Mouse (Mus musculus): ENCODE data around the gene Hunk. TPM values are rescaled to one million over a fixed set of nuclear protein-coding genes. Genes with fewer than 3 reads are reported as not detected.

Hunk gene
- 0.31 TPM in 1 of 2 replicates, not detected in the other for polyA plus RNA-seq (2011; ENCODE audit: insufficient read depth, insufficient read length, low replicate concordance, missing spikeins)

- H3K27ac ChIP-seq (ENCODE audit: control insufficient read depth, insufficient read depth, low read depth, low read length, poor library complexity) = no peak within 1 kb of the TSS
- under 1% methylated on average over 101 of the region's 101 CpGs for WGBS
These were observed at the start of gene Hunk for GRCm38 (mm10) chr16:90385688-90386513. TSS of gene Hunk (plus strand) at chr16:90386013.

GRCm38 (mm10) chr16:90339026-90339425 lies 46.8 kb upstream of the Hunk start:
- Histone ChIP-seq H3K4me3 (replicated peaks; ENCODE audit: control insufficient read depth, low read depth, low read length) (no peak overlapping the region), H3K27ac (ENCODE audit: control insufficient read depth, insufficient read depth, low read depth, low read length, poor library complexity) (no peak overlapping the region), H3K4me1 (ENCODE audit: control insufficient read depth, insufficient read depth, low read length) (no peaks in the 10 kb centered on the region)
- WGBS = 79% methylated on average over 6 of the region's 6 CpGs
- no peak for TF ChIP-seq POLR2A (IDR thresholded peaks at IDR 0.05; ENCODE audit: borderline replicate concordance, control insufficient read depth, low read depth, low read length)
- no peak for TF ChIP-seq CTCF (IDR thresholded peaks at IDR 0.05; ENCODE audit: control insufficient read depth, insufficient read depth, low read length)

More at GRCm38 (mm10) chr16:90385688-90386513, at the start of gene Hunk:
- no peak within 1 kb of the TSS for H3K4me3 ChIP-seq (replicated peaks; ENCODE audit: control insufficient read depth, low read depth, low read length)
- no peaks in the 10 kb centered on the region for H3K4me1 ChIP-seq (ENCODE audit: control insufficient read depth, insufficient read depth, low read length)
- TF ChIP-seq POLR2A (IDR thresholded peaks at IDR 0.05; ENCODE audit: borderline replicate concordance, control insufficient read depth, low read depth, low read length) = no peak
- no peak for TF ChIP-seq CTCF (IDR thresholded peaks at IDR 0.05; ENCODE audit: control insufficient read depth, insufficient read depth, low read length)

- H3K4me1 ChIP-seq (ENCODE audit: control insufficient read depth, insufficient read depth, low read length) = no peaks in the 10 kb centered on the region
- TF ChIP-seq POLR2A (IDR thresholded peaks at IDR 0.05; ENCODE audit: borderline replicate concordance, control insufficient read depth, low read depth, low read length) = no peak
- no peak for TF ChIP-seq CTCF (IDR thresholded peaks at IDR 0.05; ENCODE audit: control insufficient read depth, insufficient read depth, low read length)
- H3K4me3 ChIP-seq (replicated peaks; ENCODE audit: control insufficient read depth, low read depth, low read length) = no peak overlapping the region
- WGBS = 68% methylated on average over 5 of the region's 5 CpGs
- H3K27ac ChIP-seq (ENCODE audit: control insufficient read depth, insufficient read depth, low read depth, low read length, poor library complexity) = no peak overlapping the region
These were observed 44.7 kb upstream of the Hunk start for GRCm38 (mm10) chr16:90341086-90341485.

DNA sequence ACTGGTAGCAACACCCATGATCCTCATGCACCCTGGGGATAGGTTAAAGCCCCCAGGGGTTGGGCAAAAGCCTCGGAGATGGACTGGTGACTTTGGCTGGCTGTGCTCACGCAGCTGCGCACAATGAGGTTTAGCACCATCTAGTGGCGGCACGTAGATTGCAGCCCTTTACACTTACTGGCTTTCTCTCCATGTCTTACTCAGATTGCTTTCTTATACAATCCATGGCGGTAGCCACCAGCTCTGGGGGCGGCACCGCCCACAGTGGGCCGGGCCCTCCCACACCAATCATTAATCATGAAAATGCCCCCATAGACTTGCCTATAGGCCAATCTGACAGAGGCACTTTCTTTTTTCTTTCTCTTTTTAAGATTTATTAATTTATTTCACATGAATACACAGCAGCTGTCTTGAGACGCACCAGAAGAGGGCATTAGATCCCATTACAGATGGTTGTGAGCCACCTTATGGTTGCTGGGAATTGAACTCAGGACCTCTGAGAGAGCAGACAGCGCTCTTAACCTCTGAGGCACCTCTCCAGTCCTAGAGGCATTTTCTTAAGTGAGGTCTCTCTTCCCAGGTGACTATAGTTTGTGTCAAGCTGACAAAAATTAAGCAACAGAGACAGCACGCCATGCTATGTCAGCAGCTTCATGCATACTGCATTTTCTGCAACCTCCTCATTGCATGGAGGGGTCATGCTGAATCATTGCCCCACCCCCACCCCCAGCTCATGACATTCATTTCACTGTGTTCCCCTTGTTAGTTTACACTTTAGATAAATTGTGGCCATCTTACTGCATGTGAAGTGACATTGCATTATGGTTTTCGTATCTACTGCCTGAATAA lies 35.9 kb upstream of the Hunk start:
- Histone ChIP-seq H3K4me1 (ENCODE audit: control insufficient read depth, insufficient read depth, low read length) (no peaks in the 10 kb centered on the region), H3K27ac (ENCODE audit: control insufficient read depth, insufficient read depth, low read depth, low read length, poor library complexity) (no peak overlapping the region), H3K4me3 (replicated peaks; ENCODE audit: control insufficient read depth, low read depth, low read length) (no peak overlapping the region)
- WGBS = 28% methylated on average over 12 of the region's 13 CpGs
- no peak for TF ChIP-seq POLR2A (IDR thresholded peaks at IDR 0.05; ENCODE audit: borderline replicate concordance, control insufficient read depth, low read depth, low read length)
- TF ChIP-seq CTCF (IDR thresholded peaks at IDR 0.05; ENCODE audit: control insufficient read depth, insufficient read depth, low read length) = no peak

DNA sequence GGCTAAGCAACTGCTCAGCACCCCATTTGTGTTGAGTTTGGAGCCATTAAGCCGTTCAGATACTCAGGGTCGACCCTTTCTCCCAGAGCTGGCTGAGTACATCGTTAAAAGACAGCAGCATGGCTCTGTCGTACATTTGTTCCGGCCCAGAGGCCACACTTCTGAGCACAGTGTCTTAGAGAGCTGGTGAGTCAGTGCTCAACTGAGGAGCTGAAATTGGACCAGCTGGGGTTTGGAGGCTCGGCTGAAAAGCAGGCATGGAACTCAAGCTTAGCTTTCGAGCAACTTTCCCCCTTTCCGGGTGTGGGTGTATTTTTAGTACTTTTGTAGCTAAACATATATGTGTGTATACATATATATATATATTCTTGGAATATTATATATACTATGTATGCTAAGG lies 34.1 kb upstream of the Hunk start:
- no peaks in the 10 kb centered on the region for H3K4me1 ChIP-seq (ENCODE audit: control insufficient read depth, insufficient read depth, low read length)
- no peak overlapping the region for H3K27ac ChIP-seq (ENCODE audit: control insufficient read depth, insufficient read depth, low read depth, low read length, poor library complexity)
- TF ChIP-seq POLR2A (IDR thresholded peaks at IDR 0.05; ENCODE audit: borderline replicate concordance, control insufficient read depth, low read depth, low read length) (no peak), CTCF (IDR thresholded peaks at IDR 0.05; ENCODE audit: control insufficient read depth, insufficient read depth, low read length) (no peak)
- no peak overlapping the region for H3K4me3 ChIP-seq (replicated peaks; ENCODE audit: control insufficient read depth, low read depth, low read length)
- 72% methylated on average over 8 of the region's 8 CpGs for WGBS

GRCm38 (mm10) chr16:90352691-90353090 lies 33.1 kb upstream of the Hunk start:
- TF ChIP-seq CTCF (IDR thresholded peaks at IDR 0.05; ENCODE audit: control insufficient read depth, insufficient read depth, low read length) (no peak), POLR2A (IDR thresholded peaks at IDR 0.05; ENCODE audit: borderline replicate concordance, control insufficient read depth, low read depth, low read length) (no peak)
- Histone ChIP-seq H3K27ac (ENCODE audit: control insufficient read depth, insufficient read depth, low read depth, low read length, poor library complexity) (no peak overlapping the region), H3K4me1 (ENCODE audit: control insufficient read depth, insufficient read depth, low read length) (no peaks in the 10 kb centered on the region), H3K4me3 (replicated peaks; ENCODE audit: control insufficient read depth, low read depth, low read length) (no peak overlapping the region)
- 82% methylated on average over 6 of the region's 6 CpGs for WGBS

GRCm38 (mm10) chr16:90353156-90353555 lies 32.7 kb upstream of the Hunk start:
- Histone ChIP-seq H3K4me1 (ENCODE audit: control insufficient read depth, insufficient read depth, low read length) (no peaks in the 10 kb centered on the region), H3K4me3 (replicated peaks; ENCODE audit: control insufficient read depth, low read depth, low read length) (no peak overlapping the region), H3K27ac (ENCODE audit: control insufficient read depth, insufficient read depth, low read depth, low read length, poor library complexity) (no peak overlapping the region)
- 80% methylated on average over 5 of the region's 5 CpGs for WGBS
- no peak for TF ChIP-seq POLR2A (IDR thresholded peaks at IDR 0.05; ENCODE audit: borderline replicate concordance, control insufficient read depth, low read depth, low read length)
- TF ChIP-seq CTCF (IDR thresholded peaks at IDR 0.05; ENCODE audit: control insufficient read depth, insufficient read depth, low read length) = no peak

- Histone ChIP-seq H3K4me3 (replicated peaks; ENCODE audit: control insufficient read depth, low read depth, low read length) (no peak overlapping the region), H3K27ac (ENCODE audit: control insufficient read depth, insufficient read depth, low read depth, low read length, poor library complexity) (no peak overlapping the region), H3K4me1 (ENCODE audit: control insufficient read depth, insufficient read depth, low read length) (no peaks in the 10 kb centered on the region)
- WGBS = 70% methylated on average over 9 of the region's 9 CpGs
- TF ChIP-seq POLR2A (IDR thresholded peaks at IDR 0.05; ENCODE audit: borderline replicate concordance, control insufficient read depth, low read depth, low read length) (no peak), CTCF (IDR thresholded peaks at IDR 0.05; ENCODE audit: control insufficient read depth, insufficient read depth, low read length) (no peak)
These were observed 26.5 kb upstream of the Hunk start for GRCm38 (mm10) chr16:90359329-90359728.

Measured in bone marrow, adult 2 months (tissue).